Mouse (Mus musculus) testis, adult 2 months (tissue): Measurements from ENCODE around the gene Susd1.

Source experiments
- CTCF ChIP-seq: fragments of 200-500 bp; IDR thresholded peaks from 2 replicates; pipeline ENCODE4 v1.5.1; 2012; ENCODE audit warnings: low read depth, mild to moderate bottlenecking, inconsistent platforms, low read length, moderate library complexity; ENCODE audit not compliant: control insufficient read depth, insufficient read depth, insufficient replicate concordance
- POLR2A ChIP-seq: fragments of 200-500 bp; IDR thresholded peaks from 2 replicates; pipeline ENCODE4 v1.6.1; 2012; ENCODE audit warnings: low read depth, mild to moderate bottlenecking, inconsistent platforms, low read length, moderate library complexity; ENCODE audit not compliant: control insufficient read depth

GRCm38 (mm10) chr4:59358960-59359359 lies 79.5 kb downstream of the Susd1 start:
- TF ChIP-seq CTCF (no peak), POLR2A (no peak)
